Mouse (Mus musculus): Measurements from ENCODE around the gene Tmx1.

The Tmx1 gene

DNA sequence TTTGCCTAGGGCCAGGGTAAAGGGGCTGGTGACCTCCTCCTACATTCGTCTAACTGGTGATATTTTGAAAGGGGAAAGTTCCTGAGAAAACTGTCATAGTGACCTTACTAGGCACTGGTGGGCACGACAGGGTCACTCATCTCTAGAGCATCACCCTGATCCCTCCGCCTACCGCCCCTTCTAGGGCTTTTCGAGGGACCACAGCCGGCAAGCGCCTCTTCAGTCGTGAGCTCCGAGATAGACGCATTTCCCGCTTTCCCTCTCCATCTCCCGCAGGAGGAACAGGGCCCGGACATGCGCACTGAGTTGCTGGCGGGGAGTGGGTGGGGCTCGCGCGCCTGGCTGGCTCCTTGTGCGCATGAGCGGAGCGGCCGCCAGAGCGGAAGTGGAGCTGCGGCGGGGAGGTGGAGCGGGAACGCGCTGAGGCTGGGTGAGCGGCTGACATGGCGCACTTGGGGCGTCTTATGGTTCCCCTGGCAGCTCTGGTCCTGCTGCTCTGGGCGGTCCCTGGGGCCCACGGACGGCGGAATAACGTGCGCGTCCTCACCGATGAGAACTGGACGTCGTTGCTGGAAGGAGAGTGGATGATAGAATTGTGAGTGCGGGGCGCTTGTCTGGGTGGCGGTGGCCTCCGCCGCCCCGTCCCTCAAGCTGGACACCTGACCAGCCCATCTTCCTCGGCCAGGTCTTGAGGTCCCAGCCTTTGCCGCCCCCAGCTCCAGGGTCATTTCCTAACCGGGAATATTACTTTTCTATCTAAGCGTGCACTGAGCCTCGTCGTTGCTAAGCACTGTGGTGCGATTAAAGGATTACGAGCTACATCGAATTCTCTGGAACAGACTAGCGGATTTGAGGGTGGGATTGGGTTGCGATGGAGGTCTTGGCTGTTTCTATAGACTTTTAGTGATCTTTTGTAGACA lies at the start of gene Tmx1:
Gene Tmx1 (plus strand): TSS at position 370 of the 920 bp plus-strand sequence.
- peak; percentile 97 for DNase-seq (ENCODE audit: low spot score)

DNA sequence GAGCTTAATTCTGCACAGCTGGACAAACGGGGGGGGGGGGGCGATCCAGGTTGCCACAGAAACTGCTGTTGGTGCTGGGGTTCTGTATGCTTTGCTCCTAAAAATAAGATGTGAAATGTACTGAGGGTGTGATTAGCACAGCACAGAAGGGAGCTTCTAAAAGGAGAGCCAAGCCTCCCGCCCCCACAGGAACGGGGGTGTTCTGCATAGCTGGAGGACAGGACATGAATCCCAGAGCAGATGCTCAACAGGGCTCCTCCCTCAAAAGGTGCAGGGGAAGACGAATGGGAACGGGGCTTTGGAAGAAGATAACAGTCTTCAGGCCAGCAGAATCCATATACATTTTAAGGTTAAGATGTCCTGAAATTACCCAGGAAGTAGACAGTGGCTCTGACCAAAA lies 48.6 kb upstream of the Tmx1 start:
- DNase-seq (ENCODE audit: low spot score), result no peak

DNA sequence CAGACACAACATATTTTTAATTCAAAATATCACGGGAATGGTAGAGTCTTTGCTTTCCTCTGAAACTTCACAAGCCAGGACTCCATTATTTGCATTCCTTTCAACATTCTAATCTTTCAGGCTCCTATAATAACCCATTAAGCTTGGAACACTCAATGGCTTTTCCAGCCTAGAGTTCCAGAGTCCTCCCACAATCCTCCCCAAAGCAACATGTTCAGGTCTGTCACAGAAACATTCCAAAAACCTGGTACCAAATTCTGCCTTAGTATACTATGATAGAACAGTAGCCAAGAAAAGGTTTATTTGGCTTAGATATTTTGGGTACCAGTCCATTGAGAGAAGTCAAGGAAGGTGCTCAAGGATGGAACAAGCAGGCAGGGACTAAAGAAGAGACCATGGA lies 44.5 kb upstream of the Tmx1 start:
- no peak for DNase-seq (ENCODE audit: low spot score)

DNA sequence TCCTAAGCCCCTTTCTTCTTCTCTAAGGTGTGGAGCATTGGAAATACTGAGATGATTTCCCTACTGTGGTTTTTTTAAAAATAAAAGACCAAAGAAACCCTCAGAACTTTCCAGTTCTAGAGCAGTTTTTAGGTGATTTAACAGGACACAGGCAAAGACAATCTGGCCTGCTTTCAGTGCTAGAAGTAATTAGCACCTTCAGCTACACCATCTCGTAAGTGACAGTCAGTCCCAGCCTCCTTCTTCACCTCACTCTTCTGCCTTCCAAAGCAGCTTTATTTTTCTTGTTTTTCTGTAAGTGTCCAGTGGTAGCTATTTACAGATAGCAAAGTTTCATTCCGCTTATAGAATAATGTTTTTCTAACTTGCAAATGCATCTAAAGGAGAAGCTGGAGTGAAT lies 43.3 kb upstream of the Tmx1 start:
- no peak for DNase-seq (ENCODE audit: low spot score)

DNA sequence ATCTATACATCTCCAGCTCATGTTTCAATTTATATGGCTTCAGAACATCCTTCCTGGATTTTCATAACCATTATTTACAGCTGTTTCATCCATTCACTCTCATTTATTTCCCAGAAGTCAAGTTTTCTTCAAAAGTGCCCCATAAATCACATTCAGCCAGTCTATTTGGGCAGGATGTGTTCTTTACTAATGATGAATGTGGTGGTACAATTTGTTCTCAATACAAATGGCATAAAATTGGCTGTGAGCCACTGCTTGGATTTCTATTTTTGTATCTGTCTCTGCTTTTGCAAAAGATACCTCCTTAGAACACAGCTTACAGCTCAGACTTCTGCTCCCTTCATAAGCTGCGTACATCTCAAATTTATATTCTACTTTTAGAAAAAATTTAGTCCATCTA lies 32.7 kb upstream of the Tmx1 start:
- DNase-seq (ENCODE audit: low spot score), result no peak

DNA sequence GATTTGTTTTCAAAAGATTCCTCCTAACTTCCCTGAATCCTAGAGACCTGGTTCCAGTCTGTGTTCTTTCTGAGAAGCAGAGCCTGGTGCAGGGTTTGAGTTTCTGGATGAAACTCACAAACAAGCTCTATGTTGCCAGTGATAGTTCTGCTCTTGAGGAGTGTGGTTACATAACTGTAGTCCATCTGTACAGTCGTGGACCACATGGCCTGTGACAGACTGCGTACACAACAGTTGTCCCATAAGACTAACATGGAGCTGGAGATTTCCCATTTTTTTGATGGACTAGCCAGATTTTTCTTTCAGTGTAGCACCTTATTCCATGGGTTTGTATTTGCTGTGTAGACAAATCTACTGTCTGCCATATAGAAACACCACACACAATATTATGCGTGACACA lies 31.9 kb upstream of the Tmx1 start:
- DNase-seq (ENCODE audit: low spot score), result no peak

DNA sequence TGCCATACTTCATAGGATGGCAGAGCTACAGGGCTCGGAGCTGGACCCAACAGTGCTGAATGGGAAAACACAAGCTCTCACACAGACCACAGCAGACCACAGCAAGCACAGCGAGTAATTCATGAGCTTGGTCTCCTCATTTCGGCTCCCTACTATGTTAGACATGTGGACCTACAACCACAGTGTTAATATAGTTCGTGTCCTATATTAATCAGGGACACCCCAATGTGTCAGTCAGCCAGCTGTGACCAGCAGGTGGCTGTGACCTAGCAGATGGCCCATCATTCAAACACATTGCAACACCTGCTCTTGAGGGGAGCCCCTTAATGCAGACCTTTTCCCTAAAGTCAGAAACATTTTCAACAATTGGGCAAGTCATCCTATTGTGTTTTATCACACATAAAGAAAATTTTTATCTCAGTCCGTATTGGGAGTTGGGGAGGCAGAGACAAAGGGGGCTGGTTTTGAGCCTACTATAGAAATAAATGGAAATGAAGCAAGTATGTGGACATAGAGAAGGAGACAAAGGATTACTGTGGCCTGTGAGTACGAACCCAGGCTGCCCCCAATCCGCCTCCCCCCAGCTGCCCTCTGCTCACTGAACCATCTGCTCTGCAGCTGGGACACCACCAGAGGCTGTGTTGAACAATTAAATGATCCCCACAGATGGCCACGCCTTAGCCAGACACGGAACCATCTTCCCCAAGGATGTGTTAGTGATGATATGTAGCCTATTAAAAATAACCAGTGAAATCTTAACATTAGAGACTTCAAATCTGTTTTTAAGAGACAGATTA lies 30.4 kb upstream of the Tmx1 start:
- no peak for DNase-seq (ENCODE audit: low spot score)

DNA sequence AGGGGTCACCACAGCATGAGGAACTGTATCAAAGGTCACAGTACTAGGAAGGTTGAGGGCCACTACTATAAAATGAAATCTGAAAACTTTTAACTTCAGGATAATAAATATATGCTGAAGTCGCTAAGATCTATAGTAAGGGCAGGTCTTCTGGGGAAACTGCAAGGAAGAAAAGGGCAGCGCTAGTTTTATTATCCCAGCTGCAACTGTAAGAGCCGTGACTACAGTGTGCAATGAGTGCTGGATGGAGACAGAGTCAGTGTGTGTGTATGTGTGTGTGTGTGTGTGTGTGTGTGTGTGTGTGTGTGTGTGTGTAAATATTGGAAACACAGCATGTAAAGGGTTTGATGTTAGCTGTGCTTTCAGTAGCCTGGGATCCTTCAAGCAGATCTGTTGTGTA lies 25.0 kb upstream of the Tmx1 start:
- DNase-seq (ENCODE audit: low spot score), result no peak

DNA sequence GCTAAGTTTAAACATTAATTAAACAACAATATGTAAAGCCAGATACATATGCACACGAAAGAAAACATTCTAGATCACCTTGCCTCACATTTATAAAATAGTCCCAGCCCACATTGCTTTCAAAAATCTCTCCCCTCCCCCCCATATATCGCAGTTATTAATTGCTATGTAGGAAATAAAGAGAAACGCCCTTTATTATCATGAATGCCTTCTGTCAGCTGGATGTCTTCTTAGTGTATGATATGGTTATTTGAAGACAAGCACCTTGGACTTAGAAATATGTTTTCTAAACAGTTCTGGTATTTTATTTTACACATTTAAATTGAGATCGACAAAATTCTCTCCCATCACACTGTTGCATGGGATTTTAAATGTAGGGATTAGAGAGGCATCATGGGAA lies 23.3 kb upstream of the Tmx1 start:
- DNase-seq (ENCODE audit: low spot score), result no peak

DNA sequence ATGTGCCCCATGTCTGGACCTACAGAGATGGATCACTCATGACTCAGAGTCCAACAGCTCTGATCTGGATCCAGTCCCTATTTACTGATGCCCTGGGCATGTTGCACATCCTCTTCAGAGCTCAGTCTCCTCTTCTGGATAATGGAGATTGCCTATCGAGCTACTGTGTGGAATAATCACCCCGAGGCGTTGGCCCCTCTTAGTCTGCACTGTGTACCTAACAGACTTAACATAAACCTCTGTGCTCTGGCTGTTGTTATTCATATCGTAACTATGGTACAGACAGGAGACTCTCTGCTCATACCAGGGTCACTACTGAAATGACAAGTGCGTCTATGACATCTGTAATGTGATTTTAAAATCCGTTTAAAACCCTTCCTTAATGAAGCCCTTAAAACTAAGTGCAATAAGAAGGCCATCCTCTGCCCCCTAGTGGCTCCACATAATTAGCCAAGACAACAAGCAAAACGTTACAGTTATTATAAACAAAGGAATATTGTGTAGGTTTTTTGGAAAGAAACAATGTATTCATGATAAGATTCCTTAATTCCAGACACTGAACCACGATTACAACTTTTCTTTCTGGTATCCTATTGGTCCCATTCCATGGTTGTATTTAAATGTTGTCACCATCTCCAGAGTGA lies 22.5 kb upstream of the Tmx1 start:
- DNase-seq (ENCODE audit: low spot score), result peak; percentile 30

DNA sequence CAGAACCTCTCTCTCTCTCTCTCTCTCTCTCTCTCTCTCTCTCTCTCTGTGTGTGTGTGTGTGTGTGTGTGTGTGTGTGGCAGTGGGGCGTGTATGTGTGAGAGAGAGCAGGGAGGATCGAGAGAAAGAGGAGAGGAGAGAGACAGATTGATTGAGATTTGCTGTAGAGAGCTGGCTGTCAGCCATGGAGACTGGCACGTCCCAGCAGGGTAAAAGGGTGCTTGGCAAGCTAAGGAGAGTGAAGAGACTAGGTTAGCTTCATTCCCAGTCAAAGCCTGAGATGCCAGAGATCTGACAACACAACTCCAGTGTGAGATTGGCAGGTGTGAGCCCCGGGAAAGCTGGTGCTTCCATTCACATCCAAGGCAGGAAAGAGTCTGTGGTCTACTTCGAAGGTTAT lies 21.5 kb upstream of the Tmx1 start:
- no peak for DNase-seq (ENCODE audit: low spot score)

DNA sequence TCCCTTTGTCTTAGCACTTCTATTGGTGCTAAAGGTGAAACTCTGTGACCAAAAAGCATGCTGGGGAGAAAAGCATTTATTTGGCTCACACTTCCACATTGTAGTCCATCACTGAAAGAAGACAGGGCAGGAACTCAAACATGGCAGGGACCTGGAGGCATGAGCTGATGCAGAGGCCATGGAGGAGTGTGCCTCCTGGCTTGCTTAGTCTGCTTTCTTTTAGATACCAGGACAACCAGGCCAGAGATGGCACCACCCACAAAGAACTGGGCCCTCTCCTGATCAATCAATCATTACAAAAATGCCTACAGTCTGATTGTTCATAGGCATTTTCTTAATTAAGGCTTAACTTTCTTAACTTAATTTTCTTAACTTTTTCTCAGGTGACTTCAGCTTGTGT lies 2.9 kb upstream of the Tmx1 start:
- DNase-seq (ENCODE audit: low spot score), result no peak

DNA sequence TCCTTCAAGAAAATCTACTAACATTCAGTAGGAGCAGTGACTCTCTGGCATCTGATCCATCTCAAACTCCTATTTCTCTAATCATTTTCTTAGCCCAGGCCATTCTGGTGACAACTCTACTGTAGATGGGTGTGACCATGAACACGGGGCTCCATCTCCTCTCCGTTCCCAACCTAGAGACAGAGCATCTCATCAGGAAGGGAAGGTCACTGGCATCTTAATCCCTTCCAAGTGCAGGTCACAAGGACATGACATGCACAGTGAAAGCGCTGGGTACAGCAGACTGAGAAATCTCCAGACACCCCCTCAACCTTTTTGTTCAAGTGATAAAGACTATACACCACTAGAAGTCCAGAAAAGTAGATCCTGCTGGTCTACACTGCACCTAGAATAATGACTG lies 1.4 kb upstream of the Tmx1 start:
- DNase-seq (ENCODE audit: low spot score), result no peak

DNA sequence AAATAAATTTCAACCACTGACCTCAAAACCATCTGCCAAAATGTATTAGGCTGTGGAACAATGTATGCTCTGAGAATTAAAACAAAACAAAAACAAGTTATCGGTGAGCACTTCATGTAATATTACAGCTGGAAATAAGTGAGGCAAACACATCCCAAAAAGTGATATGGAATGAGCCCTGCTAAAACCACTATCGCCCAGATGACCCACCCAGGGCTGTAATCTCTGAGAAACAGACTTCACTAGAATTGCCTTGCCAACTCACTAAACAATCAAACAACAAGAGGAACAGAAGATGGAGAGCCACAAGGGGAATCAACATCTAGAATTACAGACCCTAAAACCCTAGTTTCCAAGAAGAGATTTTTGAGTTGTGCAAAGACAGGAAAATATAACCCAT lies 752 bp upstream of the Tmx1 start:
- no peak for DNase-seq (ENCODE audit: low spot score)

DNA sequence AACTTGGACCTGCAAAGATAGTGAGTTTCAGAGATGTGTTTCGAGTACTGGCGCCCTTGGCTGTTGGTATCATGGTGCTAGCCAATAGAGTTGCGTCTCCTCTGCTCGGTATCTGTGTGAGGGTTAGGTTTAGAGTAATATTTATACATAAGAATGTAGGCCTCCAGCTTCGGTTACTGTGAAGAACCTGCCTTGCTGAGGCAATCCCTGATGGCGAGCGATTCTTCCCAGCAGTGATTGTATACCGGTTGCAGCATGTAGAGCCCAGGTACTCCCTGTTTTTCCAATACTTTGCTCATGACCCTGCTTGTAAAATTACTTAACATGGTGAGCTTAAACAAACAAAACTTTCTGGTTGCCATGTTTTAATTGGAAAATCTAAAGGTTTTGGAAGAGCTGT lies 2.3 kb downstream of the Tmx1 start:
- DNase-seq (ENCODE audit: low spot score), result no peak

DNA sequence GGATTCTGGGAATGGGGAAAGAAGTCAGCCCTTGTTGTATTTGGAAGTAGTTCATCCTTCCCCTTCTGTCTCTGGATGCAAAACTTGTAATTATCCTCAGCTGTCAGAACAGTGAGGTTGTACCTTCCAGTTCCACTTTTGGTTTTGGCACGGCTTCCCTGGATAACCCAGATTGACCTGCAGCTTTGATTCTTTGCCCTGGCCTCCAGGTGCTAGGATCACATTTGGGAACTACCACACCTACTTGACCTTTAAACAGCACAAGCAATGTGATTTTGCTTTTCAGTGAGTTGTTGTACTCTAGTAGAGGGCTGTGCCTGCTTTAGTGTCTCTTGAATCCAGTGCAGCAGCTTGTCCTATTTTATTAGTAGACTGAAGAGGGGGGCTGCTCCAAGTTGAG lies 6.7 kb downstream of the Tmx1 start:
- DNase-seq (ENCODE audit: low spot score), result no peak

DNA sequence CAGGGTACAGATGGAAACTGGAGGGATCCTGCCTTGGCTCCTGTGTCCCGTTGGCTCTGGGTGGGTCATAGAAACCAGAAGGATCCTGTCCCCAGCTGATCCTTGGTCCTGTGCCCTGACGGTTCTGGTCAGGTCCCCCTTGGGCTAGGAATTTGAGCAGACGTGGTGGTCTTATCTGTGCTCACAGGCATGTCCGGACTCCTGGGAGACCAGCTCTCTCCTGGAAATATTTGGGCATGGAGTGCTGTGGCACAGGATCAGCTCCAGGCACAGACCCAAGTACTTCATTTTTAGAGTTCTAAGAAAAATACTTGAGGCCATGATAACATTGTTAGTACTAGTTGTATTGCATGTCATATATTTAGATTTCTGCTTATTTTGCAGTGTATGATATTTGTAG lies 11.1 kb downstream of the Tmx1 start:
- no peak for DNase-seq (ENCODE audit: low spot score)

DNA sequence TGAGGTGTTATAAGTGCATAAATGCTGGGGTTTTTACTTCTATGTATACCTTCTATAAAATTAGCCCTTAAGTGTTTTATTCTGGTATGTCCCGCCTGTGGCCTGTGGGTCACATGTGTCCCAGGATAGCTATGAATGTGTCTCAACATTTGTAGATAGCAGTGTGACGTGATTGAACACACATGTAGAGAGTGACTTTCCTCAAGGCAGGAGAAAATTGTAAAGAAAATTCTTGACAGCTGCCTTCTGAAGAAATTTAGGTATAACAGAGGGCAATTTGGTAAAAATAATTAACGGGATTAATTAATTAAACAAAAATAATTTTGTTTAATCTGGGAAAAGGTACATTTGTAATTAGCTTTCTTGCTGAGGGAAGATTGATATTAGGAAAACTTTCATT lies 22.4 kb downstream of the Tmx1 start:
- DNase-seq (ENCODE audit: low spot score), result no peak

DNA sequence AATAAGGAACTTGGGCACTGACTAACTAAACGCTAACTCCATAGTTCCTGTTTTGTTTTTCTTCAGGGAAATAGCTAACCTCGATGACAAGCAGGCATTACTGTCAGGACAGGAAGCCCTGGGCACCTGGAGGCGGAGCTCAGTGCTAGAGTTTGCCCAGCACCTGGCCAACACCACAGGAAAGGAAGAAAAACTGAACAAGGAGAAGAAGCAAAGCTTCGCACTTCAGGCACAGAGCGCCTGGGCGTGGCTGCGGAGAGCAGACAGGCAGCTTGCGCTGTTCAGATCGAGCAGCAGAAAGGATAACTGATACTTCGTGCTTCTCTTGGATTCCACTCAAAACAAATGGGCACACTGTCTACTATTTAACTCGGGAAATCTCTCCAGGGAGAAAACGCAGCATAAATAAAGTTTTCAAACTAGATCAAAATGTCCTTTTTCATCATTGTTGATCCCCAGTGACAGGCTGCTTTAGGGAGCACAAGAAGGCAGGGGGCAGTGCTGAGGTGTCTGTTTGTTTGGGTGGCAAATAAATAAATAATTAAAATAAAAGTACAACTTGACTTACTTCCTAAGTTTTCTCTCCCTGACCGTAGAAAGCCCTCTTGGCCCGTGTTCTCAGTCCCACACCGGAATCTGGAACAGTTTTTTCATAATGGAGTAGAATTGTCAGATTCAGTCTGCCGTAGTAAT lies 24.1 kb downstream of the Tmx1 start:
- no peak for DNase-seq (ENCODE audit: low spot score)

DNA sequence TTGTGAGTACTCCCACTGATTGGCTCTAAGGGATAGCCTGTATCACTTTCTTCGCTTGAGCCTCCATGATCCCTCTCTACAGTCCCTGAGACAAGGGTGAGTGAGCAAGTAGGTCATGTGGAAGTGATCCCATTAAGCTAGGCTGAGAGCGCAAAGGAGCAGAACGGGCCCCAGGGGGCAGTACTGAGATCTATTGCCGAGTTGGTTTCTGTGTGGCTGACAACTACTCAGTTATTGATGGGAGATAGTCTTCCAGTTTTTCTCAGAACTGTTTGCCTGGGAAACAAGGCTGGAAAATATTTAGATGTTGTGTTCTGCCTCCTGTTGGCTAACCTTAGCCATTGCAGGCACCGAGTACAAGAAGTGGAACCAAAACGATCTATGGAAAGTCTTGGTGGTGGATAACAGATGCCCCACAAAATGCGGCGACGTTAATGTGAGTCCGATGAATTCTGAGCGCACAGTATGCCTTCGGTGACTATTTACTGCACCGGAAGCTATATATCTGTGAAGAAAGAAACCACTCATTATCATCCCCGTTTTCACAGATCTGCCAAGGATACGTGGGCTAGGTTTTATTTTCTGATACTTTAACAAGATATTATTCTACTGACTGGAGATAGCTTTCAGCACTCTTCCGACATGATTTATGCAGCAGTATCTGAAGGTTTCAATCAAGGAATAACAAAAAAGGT lies 24.8 kb downstream of the Tmx1 start:
- DNase-seq (ENCODE audit: low spot score), result peak; percentile 22

DNA sequence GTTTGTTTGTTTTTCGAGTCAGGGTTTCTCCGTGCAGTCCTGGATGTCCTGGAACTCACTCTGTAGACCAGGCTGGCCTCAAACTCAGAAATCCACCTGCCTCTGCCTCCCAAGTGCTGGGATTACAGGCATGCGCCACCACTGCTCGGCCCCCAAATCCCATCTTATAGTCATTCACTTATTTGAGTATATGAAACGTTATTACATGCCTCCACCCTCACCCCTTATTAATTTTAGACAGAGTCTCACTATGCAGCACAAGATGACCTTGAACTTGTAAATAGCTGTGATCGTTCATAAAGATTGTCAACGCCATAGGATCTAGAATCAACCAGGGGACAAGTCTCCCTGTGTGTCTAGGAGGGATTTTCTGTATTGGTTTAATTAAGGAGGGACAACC lies 33.1 kb downstream of the Tmx1 start:
- no peak for DNase-seq (ENCODE audit: low spot score)

Data from urinary bladder, postnatal 14 days (tissue).